Mouse (Mus musculus) stomach, embryonic 14.5 days (tissue): Measurements from ENCODE around the gene 4930402H24Rik. TPM values are rescaled to one million over a fixed set of nuclear protein-coding genes. Genes with fewer than 3 reads are reported as not detected.

ENCODE experiments used
- ATAC-seq: fragments of 200-750 bp; cut with Nextera tagmentation; 2 replicates; pipeline ENCODE4 v1.8.0; 2017; ENCODE audit warnings: low read depth, moderate TSS enrichment; ENCODE audit not compliant: insufficient number of reproducible peaks, insufficient read depth, low FRiP score
- H3K27ac ChIP-seq: fragments of 300-500 bp; sonication (generic); 2 replicates; pipeline ENCODE4 v1.5.1; 2014; ENCODE audit warnings: mild to moderate bottlenecking, low read length, moderate library complexity, mixed read lengths
- H3K27me3 ChIP-seq: fragments of 300-500 bp; sonication (generic); 2 replicates; pipeline ENCODE4 v1.6.1; 2014; ENCODE audit warnings: low read length, control low read depth, mixed read lengths; ENCODE audit not compliant: control insufficient read depth, insufficient read depth
- H3K36me3 ChIP-seq: fragments of 300-500 bp; sonication (generic); 2 replicates; pipeline ENCODE4 v1.6.1; 2014; ENCODE audit warnings: mild to moderate bottlenecking, control low read depth, low read length, moderate library complexity, mixed read lengths; ENCODE audit not compliant: control insufficient read depth, insufficient read depth
- H3K4me1 ChIP-seq: fragments of 300-500 bp; sonication (generic); 2 replicates; pipeline ENCODE4 v1.6.1; 2014; ENCODE audit warnings: low read length, control low read depth, mixed read lengths; ENCODE audit not compliant: control insufficient read depth, insufficient read depth
- H3K4me2 ChIP-seq: fragments of 300-500 bp; sonication (generic); replicated peaks from 2 replicates; pipeline ENCODE4 v1.6.1; 2014; ENCODE audit warnings: low read depth, low read length, control low read depth
- H3K4me3 ChIP-seq: fragments of 300-500 bp; sonication (generic); 2 replicates; pipeline ENCODE4 v1.5.1; 2014; ENCODE audit warnings: low read depth, low read length, control low read depth
- H3K9ac ChIP-seq: fragments of 300-500 bp; sonication (generic); replicated peaks from 2 replicates; pipeline ENCODE4 v1.6.1; 2014; ENCODE audit warnings: low read depth, mild to moderate bottlenecking, control low read depth, low read length, moderate library complexity, mixed read lengths
- H3K9me3 ChIP-seq: fragments of 300-500 bp; sonication (generic); 2 replicates; pipeline ENCODE4 v1.6.1; 2016; ENCODE audit warnings: low read depth, low read length, control low read depth; ENCODE audit not compliant: control insufficient read depth
- WGBS: fragments of 180-500 bp; shearing (Covaris S2); extraction: QIAGEN DNeasy Blood & Tissue Kit; methylation state at CpG from one replicate; pipeline ENCODE4 v1.1.7; 2014; 5-methylcytosine and 5-hydroxymethylcytosine counted together
- polyA plus RNA-seq: library from polyadenylated mRNA; unstranded; fragments of >200 nt; fragmentation: Nextera tagmentation; extraction: Ambion mirVana; gene quantifications from 2 replicates; pipeline ENCODE4 v1.2.1, GENCODE M21; 2014

The 4930402H24Rik gene
- polyA plus RNA-seq, 1 experiment from 2014 or later, result 42.6 TPM

- Histone ChIP-seq H3K27me3 (no peaks in the 10 kb centered on the region), H3K4me1 (no peaks in the 10 kb centered on the region), H3K9ac (no peak overlapping the region), H3K27ac (no peak overlapping the region), H3K4me2 (no peak overlapping the region), H3K36me3 (peaks cover 40% of the 10 kb centered on the region), H3K9me3 (no peaks in the 10 kb centered on the region), H3K4me3 (no peak overlapping the region)
- no peak for ATAC-seq
- WGBS, result 66% methylated on average over 5 of the region's 5 CpGs
These were observed 174.4 kb downstream of the 4930402H24Rik start for GRCm38 (mm10) chr2:130731855-130732254.

DNA sequence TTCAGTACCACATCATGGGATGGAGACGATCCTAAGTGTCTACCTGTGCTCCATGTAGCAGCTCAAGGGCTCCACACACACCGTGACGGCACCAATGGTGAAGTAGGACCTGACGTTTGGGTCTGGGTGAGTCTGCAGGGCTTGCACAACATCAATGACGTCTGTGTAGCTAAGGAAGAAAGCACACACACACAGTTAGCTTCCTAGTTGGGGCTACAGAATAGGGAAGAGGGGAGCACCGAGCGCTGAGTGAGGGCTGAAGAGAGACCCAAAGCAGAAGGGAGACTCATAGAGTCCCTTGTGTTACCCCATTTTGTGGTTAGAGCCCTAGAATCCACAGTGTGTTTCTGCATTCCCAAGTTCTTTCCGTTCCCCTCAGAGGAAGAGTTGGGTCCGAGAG, 175.5 kb downstream of the 4930402H24Rik start:
- H3K36me3 ChIP-seq, result peaks cover 44% of the 10 kb centered on the region
- no peak for ATAC-seq

GRCm38 (mm10) chr2:130728906-130729585, 177.2 kb downstream of the 4930402H24Rik start:
- Histone ChIP-seq H3K27ac (no peak overlapping the region), H3K27me3 (no peaks in the 10 kb centered on the region), H3K4me1 (no peaks in the 10 kb centered on the region), H3K9ac (no peak overlapping the region), H3K36me3 (peaks cover 41% of the 10 kb centered on the region), H3K4me3 (no peak overlapping the region), H3K9me3 (no peaks in the 10 kb centered on the region), H3K4me2 (no peak overlapping the region)
- WGBS, result 96% methylated on average over 2 of the region's 2 CpGs
- no peak for ATAC-seq

More for the DNA sequence above, 175.5 kb downstream of the 4930402H24Rik start:
- H3K4me3 ChIP-seq, result no peak overlapping the region
- H3K4me1 ChIP-seq, result no peaks in the 10 kb centered on the region
- H3K9me3 ChIP-seq, result no peaks in the 10 kb centered on the region
- 88% methylated on average over 9 of the region's 9 CpGs for WGBS
- H3K27ac ChIP-seq, result no peak overlapping the region
- H3K4me2 ChIP-seq, result no peak overlapping the region
- no peaks in the 10 kb centered on the region for H3K27me3 ChIP-seq
- no peak overlapping the region for H3K9ac ChIP-seq

GRCm38 (mm10) chr2:130727752-130728151, 178.5 kb downstream of the 4930402H24Rik start:
- Histone ChIP-seq H3K4me1 (no peaks in the 10 kb centered on the region), H3K9me3 (no peaks in the 10 kb centered on the region), H3K9ac (no peak overlapping the region), H3K36me3 (peaks cover 46% of the 10 kb centered on the region), H3K4me3 (no peak overlapping the region), H3K27ac (no peak overlapping the region), H3K27me3 (no peaks in the 10 kb centered on the region), H3K4me2 (no peak overlapping the region)
- 96% methylated on average over 1 of the region's 1 CpGs for WGBS
- ATAC-seq, result no peak

DNA sequence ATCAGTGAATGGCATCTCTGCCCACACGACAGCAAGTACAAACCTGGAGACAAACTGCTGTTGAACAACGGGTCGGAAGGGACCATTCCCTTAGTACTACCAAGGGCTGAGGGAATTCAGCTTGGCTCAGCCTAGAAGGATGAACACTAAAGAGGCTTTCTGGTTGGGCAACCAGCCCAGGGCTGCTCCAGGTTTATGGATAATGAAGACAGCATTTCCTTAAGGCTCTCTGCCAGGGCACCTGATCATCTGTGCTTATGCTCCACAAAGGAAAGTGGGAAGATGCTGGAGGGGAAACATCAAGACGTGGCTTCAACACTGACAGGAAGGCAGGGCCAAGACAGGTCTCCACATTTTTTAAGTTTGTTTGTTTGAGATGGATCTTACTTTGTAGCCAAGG, 181.8 kb downstream of the 4930402H24Rik start:
- Histone ChIP-seq H3K9ac (no peak overlapping the region), H3K36me3 (peaks cover 42% of the 10 kb centered on the region), H3K27me3 (no peaks in the 10 kb centered on the region), H3K9me3 (no peaks in the 10 kb centered on the region), H3K4me2 (no peak overlapping the region), H3K4me1 (no peaks in the 10 kb centered on the region), H3K4me3 (no peak overlapping the region), H3K27ac (no peak overlapping the region)
- WGBS, result 81% methylated on average over 4 of the region's 4 CpGs
- no peak for ATAC-seq

- H3K4me1 ChIP-seq, result no peaks in the 10 kb centered on the region
- no peak overlapping the region for H3K4me2 ChIP-seq
- no peak overlapping the region for H3K9ac ChIP-seq
- no peaks in the 10 kb centered on the region for H3K9me3 ChIP-seq
- H3K27me3 ChIP-seq, result no peaks in the 10 kb centered on the region
- no peak overlapping the region for H3K4me3 ChIP-seq
- ATAC-seq, result no peak
- peaks cover 26% of the 10 kb centered on the region for H3K36me3 ChIP-seq
- 71% methylated on average over 6 of the region's 6 CpGs for WGBS
- no peak overlapping the region for H3K27ac ChIP-seq
These were observed 188.3 kb downstream of the 4930402H24Rik start for GRCm38 (mm10) chr2:130717951-130718350.

- H3K9me3 ChIP-seq, result no peaks in the 10 kb centered on the region
- no peak overlapping the region for H3K4me2 ChIP-seq
- H3K4me1 ChIP-seq, result no peaks in the 10 kb centered on the region
- no peak overlapping the region for H3K9ac ChIP-seq
- peaks cover 13% of the 10 kb centered on the region for H3K36me3 ChIP-seq
- no peak overlapping the region for H3K4me3 ChIP-seq
- no peak overlapping the region for H3K27ac ChIP-seq
- 59% methylated on average over 10 of the region's 10 CpGs for WGBS
- no peaks in the 10 kb centered on the region for H3K27me3 ChIP-seq
- no peak for ATAC-seq
These were observed 199.1 kb downstream of the 4930402H24Rik start for GRCm38 (mm10) chr2:130707057-130707456.

GRCm38 (mm10) chr2:130706602-130707001, 199.6 kb downstream of the 4930402H24Rik start:
- no peak for ATAC-seq
- no peak overlapping the region for H3K4me3 ChIP-seq
- WGBS, result 64% methylated on average over 4 of the region's 4 CpGs
- no peaks in the 10 kb centered on the region for H3K4me1 ChIP-seq
- no peak overlapping the region for H3K27ac ChIP-seq
- H3K4me2 ChIP-seq, result no peak overlapping the region
- H3K9me3 ChIP-seq, result no peaks in the 10 kb centered on the region
- H3K9ac ChIP-seq, result no peak overlapping the region
- H3K36me3 ChIP-seq, result peaks cover 12% of the 10 kb centered on the region
- no peaks in the 10 kb centered on the region for H3K27me3 ChIP-seq

DNA sequence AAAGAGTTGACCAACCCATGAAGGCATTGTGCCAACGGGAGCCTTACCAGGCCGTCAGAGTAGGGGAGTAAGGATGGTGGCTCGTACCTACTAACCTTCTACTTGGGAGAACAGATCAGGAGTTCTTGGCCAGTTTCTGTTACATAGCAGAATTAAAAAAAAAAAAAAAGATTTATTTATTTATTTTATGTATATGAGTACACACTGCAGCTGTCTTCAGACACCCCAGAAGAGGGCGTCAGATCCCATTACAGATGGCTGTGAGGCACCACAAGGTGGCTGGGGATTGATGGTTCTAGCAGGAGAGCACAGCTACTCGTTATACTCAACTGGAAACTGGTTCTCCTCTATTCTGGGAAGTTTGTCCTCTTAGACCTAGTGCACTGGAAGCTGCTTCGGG, 201.0 kb downstream of the 4930402H24Rik start:
- H3K4me2 ChIP-seq, result no peak overlapping the region
- H3K4me3 ChIP-seq, result no peak overlapping the region
- ATAC-seq, result no peak
- H3K36me3 ChIP-seq, result peaks cover 12% of the 10 kb centered on the region
- H3K9ac ChIP-seq, result no peak overlapping the region
- no peaks in the 10 kb centered on the region for H3K9me3 ChIP-seq
- no peaks in the 10 kb centered on the region for H3K27me3 ChIP-seq
- H3K4me1 ChIP-seq, result no peaks in the 10 kb centered on the region
- H3K27ac ChIP-seq, result no peak overlapping the region
- WGBS, result 71% methylated on average over 6 of the region's 6 CpGs
